Mouse (Mus musculus) liver, postnatal 0 days (tissue): Measurements from ENCODE around the gene Arhgap25. TPM values are rescaled to one million over a fixed set of nuclear protein-coding genes. Genes with fewer than 3 reads are reported as not detected.

ENCODE experiments used
- ATAC-seq: fragments of 200-750 bp; cut with Nextera tagmentation; 2 replicates; pipeline ENCODE4 v1.8.0; 2017; ENCODE audit warnings: mild to moderate bottlenecking, moderate library complexity
- DNase-seq: peaks from one replicate; pipeline ENCODE4 v3.0.0-alpha.2; 2016
- H3K27ac ChIP-seq: fragments of 300-500 bp; sonication (generic); 2 replicates; pipeline ENCODE4 v1.5.1; 2014; ENCODE audit warnings: antibody characterized with exemption, moderate library complexity, mild to moderate bottlenecking, low read depth
- H3K27me3 ChIP-seq: fragments of 300-500 bp; sonication (generic); 2 replicates; pipeline ENCODE4 v1.6.1; 2014; ENCODE audit warnings: low read length, control low read depth, mixed read lengths; ENCODE audit not compliant: insufficient read depth
- H3K36me3 ChIP-seq: fragments of 300-500 bp; sonication (generic); replicated peaks from 2 replicates; pipeline ENCODE4 v1.6.1; 2014; ENCODE audit warnings: mild to moderate bottlenecking, control low read depth, low read length, moderate library complexity, mixed read lengths; ENCODE audit not compliant: insufficient read depth
- H3K4me1 ChIP-seq: fragments of 300-500 bp; sonication (generic); 2 replicates; pipeline ENCODE4 v1.6.1; 2014; ENCODE audit warnings: antibody characterized with exemption, mild to moderate bottlenecking, control low read depth; ENCODE audit not compliant: insufficient read depth
- H3K4me2 ChIP-seq: fragments of 300-500 bp; sonication (generic); 2 replicates; pipeline ENCODE4 v1.6.1; 2014; ENCODE audit warnings: low read depth, mild to moderate bottlenecking, low read length, moderate library complexity, mixed read lengths
- H3K4me3 ChIP-seq: fragments of 300-500 bp; sonication (generic); 2 replicates; pipeline ENCODE4 v1.5.1; 2014; ENCODE audit warnings: low read depth, low read length
- H3K9ac ChIP-seq: fragments of 300-500 bp; sonication (generic); replicated peaks from 2 replicates; pipeline ENCODE4 v1.6.1; 2014; ENCODE audit warnings: mild to moderate bottlenecking, moderate library complexity
- H3K9me3 ChIP-seq: fragments of 300-500 bp; sonication (generic); 2 replicates; pipeline ENCODE4 v1.6.1; 2016; ENCODE audit warnings: mild to moderate bottlenecking, control low read depth, low read length, mixed read lengths
- CTCF ChIP-seq: sonication (generic); IDR thresholded peaks from 2 replicates; pipeline ENCODE4 v1.5.1; 2016; ENCODE audit warnings: antibody characterized with exemption, low read depth
- EP300 ChIP-seq: IDR thresholded peaks from 2 replicates; pipeline ENCODE4 v1.6.1; 2016; ENCODE audit warnings: antibody characterized with exemption, low read depth, mild to moderate bottlenecking
- WGBS: fragments of 180-500 bp; shearing (Covaris S2); extraction: QIAGEN DNeasy Blood & Tissue Kit; methylation state at CpG from one replicate; pipeline ENCODE4 v1.1.7; 2014; ENCODE audit not compliant: insufficient replicate concordance; 5-methylcytosine and 5-hydroxymethylcytosine counted together
- polyA plus RNA-seq: library from polyadenylated mRNA; unstranded; fragments of >200 nt; fragmentation: Nextera tagmentation; extraction: Ambion mirVana; gene quantifications from 2 replicates; pipeline ENCODE4 v1.2.1, GENCODE M21; 2015

The Arhgap25 gene
- polyA plus RNA-seq, 1 experiment from 2014 or later: 6.0 TPM

- Histone ChIP-seq H3K4me1 (no peaks in the 10 kb centered on the region), H3K4me2 (no peak overlapping the region), H3K9me3 (no peaks in the 10 kb centered on the region), H3K9ac (no peak overlapping the region), H3K36me3 (no peaks in the 10 kb centered on the region), H3K27ac (no peak overlapping the region), H3K4me3 (no peak overlapping the region), H3K27me3 (no peaks in the 10 kb centered on the region)
- TF ChIP-seq EP300: no peak
- no peak for TF ChIP-seq CTCF
- DNase-seq (no peak), ATAC-seq (no peak)
- WGBS: 77% methylated on average over 8 of the region's 8 CpGs
Measured at GRCm38 (mm10) chr6:87427616-87428015, 105.4 kb downstream of the Arhgap25 start.

GRCm38 (mm10) chr6:87426954-87427353, 106.1 kb downstream of the Arhgap25 start:
- no peaks in the 10 kb centered on the region for H3K36me3 ChIP-seq
- WGBS: 57% methylated on average over 5 of the region's 5 CpGs
- ATAC-seq (no peak), DNase-seq (no peak)
- H3K9ac ChIP-seq: no peak overlapping the region
- H3K27me3 ChIP-seq: no peaks in the 10 kb centered on the region
- H3K4me1 ChIP-seq: no peaks in the 10 kb centered on the region
- H3K27ac ChIP-seq: no peak overlapping the region
- no peaks in the 10 kb centered on the region for H3K9me3 ChIP-seq
- H3K4me2 ChIP-seq: no peak overlapping the region
- no peak overlapping the region for H3K4me3 ChIP-seq
- TF ChIP-seq CTCF (no peak), EP300 (no peak)

GRCm38 (mm10) chr6:87424037-87424816, 108.8 kb downstream of the Arhgap25 start:
- WGBS: 56% methylated on average over 19 of the region's 19 CpGs
- Histone ChIP-seq H3K4me2 (no peak overlapping the region), H3K27ac (no peak overlapping the region), H3K27me3 (no peaks in the 10 kb centered on the region), H3K4me3 (no peak overlapping the region), H3K9me3 (no peaks in the 10 kb centered on the region), H3K36me3 (no peaks in the 10 kb centered on the region), H3K9ac (no peak overlapping the region), H3K4me1 (no peaks in the 10 kb centered on the region)
- TF ChIP-seq EP300 (0 out of 2 replicates have a peak, but pooled peaks have one; percentile 18), CTCF (no peak)
- DNase-seq (no peak), ATAC-seq (no peak)

GRCm38 (mm10) chr6:87422304-87422703, 110.8 kb downstream of the Arhgap25 start:
- H3K9me3 ChIP-seq: no peaks in the 10 kb centered on the region
- no peak for DNase-seq
- WGBS: 59% methylated on average over 7 of the region's 7 CpGs
- no peaks in the 10 kb centered on the region for H3K4me1 ChIP-seq
- no peak overlapping the region for H3K9ac ChIP-seq
- H3K27ac ChIP-seq: 0 out of 2 replicates have a peak overlapping the region, but pooled peaks have one; percentile 35
- H3K27me3 ChIP-seq: no peaks in the 10 kb centered on the region
- H3K4me2 ChIP-seq: no peak overlapping the region
- no peak for TF ChIP-seq EP300
- no peak for TF ChIP-seq CTCF
- ATAC-seq: no peak
- H3K4me3 ChIP-seq: no peak overlapping the region
- H3K36me3 ChIP-seq: no peaks in the 10 kb centered on the region

- Histone ChIP-seq H3K9me3 (no peaks in the 10 kb centered on the region), H3K27ac (no peak overlapping the region), H3K27me3 (no peaks in the 10 kb centered on the region), H3K36me3 (no peaks in the 10 kb centered on the region), H3K9ac (no peak overlapping the region), H3K4me1 (no peaks in the 10 kb centered on the region), H3K4me3 (no peak overlapping the region), H3K4me2 (no peak overlapping the region)
- TF ChIP-seq CTCF (no peak), EP300 (no peak)
- DNase-seq (no peak), ATAC-seq (no peak)
- WGBS: 54% methylated on average over 3 of the region's 3 CpGs
Measured at GRCm38 (mm10) chr6:87412011-87412410, 121.0 kb downstream of the Arhgap25 start.

Other genes with a start within 250 kb of the Arhgap25 start
- gene Antxr1, start 197.4 kb downstream of the Arhgap25 start, polyA plus RNA-seq: 0.38 and 0.47 TPM in 2 replicates
- not detected in 2 replicates for gene Gkn1, start 182.3 kb downstream of the Arhgap25 start, polyA plus RNA-seq
- not detected in 2 replicates for gene Gkn2, start 159.9 kb downstream of the Arhgap25 start, polyA plus RNA-seq
- not detected in 2 replicates for gene Gkn3, start 144.3 kb downstream of the Arhgap25 start, polyA plus RNA-seq
- gene Bmp10, start 104.3 kb downstream of the Arhgap25 start, polyA plus RNA-seq: 0.34 and 0.36 TPM in 2 replicates
- 1.1 and 1.6 TPM in 2 replicates for gene Prokr1, start 57.5 kb upstream of the Arhgap25 start, polyA plus RNA-seq
- 5.5 and 7.1 TPM in 2 replicates for gene Aplf, start 138.9 kb upstream of the Arhgap25 start, polyA plus RNA-seq
- 0.39 and 0.42 TPM in 2 replicates for gene Efcc1, start 197.6 kb upstream of the Arhgap25 start, polyA plus RNA-seq
- gene Gp9, start 244.8 kb upstream of the Arhgap25 start, polyA plus RNA-seq: 36.5 and 38.0 TPM in 2 replicates